Mouse (Mus musculus): ENCODE results near the gene Gucy1a1.

DNA sequence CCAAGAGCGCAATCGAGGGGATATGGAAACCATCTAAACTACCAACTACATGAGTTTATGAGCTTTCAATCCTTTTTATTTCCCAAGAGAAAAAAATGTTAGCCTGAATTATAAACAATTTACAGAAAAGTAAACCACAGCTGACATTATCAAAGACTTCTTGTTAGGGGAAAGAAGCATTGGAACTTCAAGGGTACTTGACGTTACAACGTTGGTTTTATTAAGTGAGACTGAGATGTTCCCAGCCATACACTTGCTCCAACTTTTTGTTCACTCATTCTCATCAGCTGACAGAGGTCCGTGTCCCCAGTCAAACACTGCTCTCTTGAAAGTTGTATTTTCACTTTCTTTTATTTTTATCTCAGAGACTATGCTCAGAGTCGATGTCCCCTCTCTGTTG, 101.9 kb downstream of the Gucy1a1 start:
- TF ChIP-seq CTCF (IDR thresholded peaks at IDR 0.05; ENCODE audit: insufficient read depth, low read depth, low read length) = no peak
- no peak for TF ChIP-seq POLR2A (IDR thresholded peaks at IDR 0.05; ENCODE audit: insufficient read depth, low read depth, low read length)

All from olfactory bulb, adult 2 months (tissue).